Mouse (Mus musculus) gastrocnemius, postnatal 4 days (tissue): ENCODE data around the gene Zfp697. TPM values are rescaled to one million over a fixed set of nuclear protein-coding genes. Genes with fewer than 3 reads are reported as not detected.
A peak's percentile ranks its signal among the peaks of the same experiment; 100 is the strongest.
"Not testable (repeated sequence)": the region's sequence is repeated elsewhere in the genome, so short reads cannot be mapped to it uniquely, and the experiment has no call there.

Experiments
- DNase-seq, 2 experiments: peaks; one replicate each; pipeline ENCODE4 v3.0.0; 2021 to 2022; ENCODE audit warnings: low spot score in 2 of 2, mixed read lengths in 2 of 2
- total RNA-seq, 2 experiments: library from RNA; stranded (reverse); gene quantifications; 2 replicates each; pipeline ENCODE4 v1.2.3; 2021

Gene Zfp697
- total RNA-seq, 2 experiments from 2014 or later, result 4.0 TPM

- not testable (repeated sequence) for DNase-seq
Measured at GRCm38 (mm10) chr3:98497401-98497800, 115.1 kb downstream of the Zfp697 start.

GRCm38 (mm10) chr3:98507229-98507628, 125.0 kb downstream of the Zfp697 start:
- not testable (repeated sequence) for DNase-seq

GRCm38 (mm10) chr3:98510414-98510813, 128.2 kb downstream of the Zfp697 start, which contains the start of gene Hsd3b4:
Gene Hsd3b4, minus strand, starts transcription at chr3:98510514.
- not testable (repeated sequence) for DNase-seq

- DNase-seq, result not testable (repeated sequence)
Measured at GRCm38 (mm10) chr3:98522779-98523178, 140.5 kb downstream of the Zfp697 start.

GRCm38 (mm10) chr3:98524552-98524951, 142.3 kb downstream of the Zfp697 start:
- not testable (repeated sequence) for DNase-seq

- DNase-seq, result not testable (repeated sequence)
Measured at GRCm38 (mm10) chr3:98524978-98525377, 142.7 kb downstream of the Zfp697 start.

GRCm38 (mm10) chr3:98547641-98548040, 165.4 kb downstream of the Zfp697 start:
- DNase-seq, result not testable (repeated sequence)

- not testable (repeated sequence) for DNase-seq
Measured at GRCm38 (mm10) chr3:98548495-98548894, 166.2 kb downstream of the Zfp697 start.

GRCm38 (mm10) chr3:98550215-98550614, 168.0 kb downstream of the Zfp697 start:
- DNase-seq, result not testable (repeated sequence)

GRCm38 (mm10) chr3:98550832-98551231, 168.6 kb downstream of the Zfp697 start:
- not testable (repeated sequence) for DNase-seq

- DNase-seq, result not testable (repeated sequence)
Measured at GRCm38 (mm10) chr3:98560711-98561110, 178.4 kb downstream of the Zfp697 start.

GRCm38 (mm10) chr3:98563831-98564230, 181.6 kb downstream of the Zfp697 start:
- DNase-seq, result not testable (repeated sequence)

GRCm38 (mm10) chr3:98564894-98565293, 182.6 kb downstream of the Zfp697 start:
- not testable (repeated sequence) for DNase-seq

- not testable (repeated sequence) for DNase-seq
Measured at GRCm38 (mm10) chr3:98567717-98568116, 185.5 kb downstream of the Zfp697 start.

GRCm38 (mm10) chr3:98581024-98581423, 198.8 kb downstream of the Zfp697 start:
- DNase-seq, result peak in 1 of 2 experiments; percentile 22

- DNase-seq, result not testable (repeated sequence)
Measured at GRCm38 (mm10) chr3:98582202-98582601, 199.9 kb downstream of the Zfp697 start.

GRCm38 (mm10) chr3:98582622-98583021, 200.4 kb downstream of the Zfp697 start:
- DNase-seq, result not testable (repeated sequence)

- DNase-seq, result no peak
Measured at GRCm38 (mm10) chr3:98587721-98588120, 205.5 kb downstream of the Zfp697 start.

GRCm38 (mm10) chr3:98588707-98589106, 206.4 kb downstream of the Zfp697 start, which contains the start of gene Gm10681:
Gene Gm10681, minus strand, starts transcription at chr3:98588807.
- DNase-seq, result no peak

- not testable (repeated sequence) for DNase-seq
Measured at GRCm38 (mm10) chr3:98613540-98613939, 231.3 kb downstream of the Zfp697 start.

GRCm38 (mm10) chr3:98613963-98614362, 231.7 kb downstream of the Zfp697 start:
- no peak for DNase-seq

- not testable (repeated sequence) for DNase-seq
Measured at GRCm38 (mm10) chr3:98614406-98614927, 232.2 kb downstream of the Zfp697 start.

- DNase-seq, result not testable (repeated sequence)
Measured at GRCm38 (mm10) chr3:98616244-98616643, 234.0 kb downstream of the Zfp697 start.
